Mouse (Mus musculus) left cerebral cortex, adult 6 months (tissue): ENCODE data around the gene Syvn1. TPM values are rescaled to one million over a fixed set of nuclear protein-coding genes. Genes with fewer than 3 reads are reported as not detected.

ENCODE experiments used
- long read RNA-seq, 2 experiments: library from polyadenylated mRNA; unstranded; transcript quantifications; one replicate each; pipeline ENCODE4 v2.0.0; 2019 to 2020
- polyA plus RNA-seq: library from polyadenylated mRNA; unstranded; fragments of <200 nt; fragmentation: Nextera tagmentation; gene quantifications from 2 replicates; pipeline ENCODE4 v1.2.3, GENCODE M21; 2021

The Syvn1 gene
- polyA plus RNA-seq, result 28.4 and 36.3 TPM in 2 replicates
- long read RNA-seq, experiment 1, transcript Syvn1-204 (16 exons, 3,464 nt), result major isoform, 6 of 14 reads
- long read RNA-seq, experiment 1, partial matches to known transcripts, result 4 of 14 reads
- long read RNA-seq, experiment 1, other reads (novel, unspliced or antisense), result 4 of 14 reads
- long read RNA-seq, experiment 2, partial matches to known transcripts, result 8 of 8 reads
- long read RNA-seq, experiment 2, other reads (novel, unspliced or antisense), result 0 of 8 reads

GRCm38 (mm10) chr19:6046294-6047153 is at the start of gene Syvn1:
TSS of gene Syvn1 (plus strand) at chr19:6046576.

GRCm38 (mm10) chr19:6015511-6016315 is 30.7 kb upstream of the Syvn1 start, which contains the start of gene Capn1:
TSS of gene Capn1 (minus strand) at chr19:6015897.

GRCm38 (mm10) chr19:6057313-6058096 is 11.1 kb downstream of the Syvn1 start, which contains the start of the genes Mrpl49 and Fau:
TSS of gene Mrpl49 (minus strand) at chr19:6057785.
TSS of gene Fau (plus strand) at chr19:6057844.

GRCm38 (mm10) chr19:6061021-6061533 is 14.7 kb downstream of the Syvn1 start, which contains the start of gene Znhit2:
TSS of gene Znhit2 (plus strand) at chr19:6061192.

GRCm38 (mm10) chr19:6067724-6068415 is 21.5 kb downstream of the Syvn1 start, which contains the start of gene Tm7sf2:
TSS of gene Tm7sf2 (minus strand) at chr19:6068373.

GRCm38 (mm10) chr19:6076564-6077393 is 30.4 kb downstream of the Syvn1 start, which contains the start of gene Vps51:
TSS of gene Vps51 (minus strand) at chr19:6077231.

GRCm38 (mm10) chr19:6079983-6080480 is 33.7 kb downstream of the Syvn1 start, which contains the start of gene Tmem262:
TSS of gene Tmem262 (plus strand) at chr19:6080033.

GRCm38 (mm10) chr19:6082156-6082555 is 35.8 kb downstream of the Syvn1 start, which contains the start of gene Gm28374:
TSS of gene Gm28374 (minus strand) at chr19:6082256.

GRCm38 (mm10) chr19:6084478-6085248 is 38.3 kb downstream of the Syvn1 start, which contains the start of the genes Zfpl1 and Cdca5:
TSS of gene Zfpl1 (minus strand) at chr19:6084956.
TSS of gene Cdca5 (plus strand) at chr19:6084983.

GRCm38 (mm10) chr19:6094119-6094518 is 47.7 kb downstream of the Syvn1 start, which contains the start of gene AC131692.1:
TSS of gene AC131692.1 (plus strand) at chr19:6094419.

Other genes starting within 250 kb of the Syvn1 start
- gene Frmd8, start 171.3 kb upstream of the Syvn1 start, polyA plus RNA-seq, result 12.0 and 15.6 TPM in 2 replicates
- gene Slc25a45, start 168.8 kb upstream of the Syvn1 start, polyA plus RNA-seq, result 1.4 and 1.8 TPM in 2 replicates
- gene Tigd3, start 152.4 kb upstream of the Syvn1 start, polyA plus RNA-seq, result 1.1 and 1.3 TPM in 2 replicates
- 31.6 and 39.7 TPM in 2 replicates for gene Dpf2, start 133.6 kb upstream of the Syvn1 start, polyA plus RNA-seq
- 10.3 and 11.5 TPM in 2 replicates for gene Cdc42ep2, start 121.8 kb upstream of the Syvn1 start, polyA plus RNA-seq
- gene Pola2, start 82.4 kb upstream of the Syvn1 start, polyA plus RNA-seq, result 1.9 and 3.1 TPM in 2 replicates
- not detected in 2 replicates for gene Slc22a20, start 60.4 kb upstream of the Syvn1 start, polyA plus RNA-seq
- 1.5 and 7.2 TPM in 2 replicates for gene Capn1, start 30.7 kb upstream of the Syvn1 start, polyA plus RNA-seq
- 48.7 and 64.5 TPM in 2 replicates for gene Mrpl49, start 11.2 kb downstream of the Syvn1 start, polyA plus RNA-seq
- 3,354 and 3,515 TPM in 2 replicates for gene Fau, start 11.3 kb downstream of the Syvn1 start, polyA plus RNA-seq
- gene Znhit2, start 14.6 kb downstream of the Syvn1 start, polyA plus RNA-seq, result 65.8 and 70.2 TPM in 2 replicates
- gene Tm7sf2, start 21.8 kb downstream of the Syvn1 start, polyA plus RNA-seq, result 19.1 and 28.0 TPM in 2 replicates
- gene Vps51, start 30.7 kb downstream of the Syvn1 start, polyA plus RNA-seq, result 66.0 and 72.3 TPM in 2 replicates
- gene Tmem262, start 33.5 kb downstream of the Syvn1 start, polyA plus RNA-seq, result not detected in 2 replicates
- gene Gm28374, start 35.7 kb downstream of the Syvn1 start, polyA plus RNA-seq, result 0.30 and 0.31 TPM in 2 replicates
- gene Zfpl1, start 38.4 kb downstream of the Syvn1 start, polyA plus RNA-seq, result 55.1 and 67.5 TPM in 2 replicates
- 0.08 and 0.12 TPM in 2 replicates for gene Cdca5, start 38.4 kb downstream of the Syvn1 start, polyA plus RNA-seq
- gene AC131692.1, start 47.8 kb downstream of the Syvn1 start, polyA plus RNA-seq, result not detected in 2 replicates
- 0.07 and 0.18 TPM in 2 replicates for gene Naaladl1, start 59.2 kb downstream of the Syvn1 start, polyA plus RNA-seq
- 48.7 and 63.2 TPM in 2 replicates for gene Sac3d1, start 72.1 kb downstream of the Syvn1 start, polyA plus RNA-seq
- gene Snx15, start 81.7 kb downstream of the Syvn1 start, polyA plus RNA-seq, result 63.9 and 70.7 TPM in 2 replicates
- gene Batf2, start 94.4 kb downstream of the Syvn1 start, polyA plus RNA-seq, result 0.19 TPM in 1 of 2 replicates, not detected in the other
- 175 and 184 TPM in 2 replicates for gene Arl2, start 95.0 kb downstream of the Syvn1 start, polyA plus RNA-seq
- not detected in 2 replicates for gene Majin, start 137.8 kb downstream of the Syvn1 start, polyA plus RNA-seq
- gene Gpha2, start 179.8 kb downstream of the Syvn1 start, polyA plus RNA-seq, result not detected in 2 replicates
- gene Ppp2r5b, start 189.3 kb downstream of the Syvn1 start, polyA plus RNA-seq, result 32.1 and 73.3 TPM in 2 replicates
- gene Atg2a, start 195.1 kb downstream of the Syvn1 start, polyA plus RNA-seq, result 6.0 and 7.8 TPM in 2 replicates
- 17.3 and 24.9 TPM in 2 replicates for gene Ehd1, start 230.1 kb downstream of the Syvn1 start, polyA plus RNA-seq